Mouse (Mus musculus): ENCODE measurements at regions not wholly inside any gene's neighbourhood (a gene's known extent, or its start where the extent isn't known, plus 50 kb on each side); places are given as distances from the start of the nearest gene placed in this dataset.
"Not testable (repeated sequence)": the region's sequence is repeated elsewhere in the genome, so short reads cannot be mapped to it uniquely, and the experiment has no call there.

DNA sequence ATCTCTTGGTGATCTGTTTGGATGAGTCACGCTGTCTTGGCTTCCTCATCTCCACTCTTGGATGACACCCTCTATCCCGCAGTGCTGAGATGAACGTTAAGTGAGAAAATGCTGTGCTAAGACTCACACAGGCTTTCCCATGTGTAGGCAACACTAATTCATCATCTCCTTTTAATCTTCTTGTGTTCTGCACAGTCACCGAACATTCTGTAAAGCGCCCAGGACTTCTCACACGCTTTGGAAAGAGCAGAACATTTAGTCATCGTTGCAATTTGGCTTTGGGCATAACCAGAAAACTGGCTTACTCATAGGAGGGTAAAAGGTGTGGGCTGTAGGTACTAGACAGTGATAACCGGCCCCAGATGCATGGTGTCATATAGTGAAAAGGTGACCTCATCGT, 94.9 kb downstream of the Plppr4 start:
- DNase-seq (ENCODE audit: low spot score in 2 of 2), result peak in 1 of 2 experiments; percentile 80

DNA sequence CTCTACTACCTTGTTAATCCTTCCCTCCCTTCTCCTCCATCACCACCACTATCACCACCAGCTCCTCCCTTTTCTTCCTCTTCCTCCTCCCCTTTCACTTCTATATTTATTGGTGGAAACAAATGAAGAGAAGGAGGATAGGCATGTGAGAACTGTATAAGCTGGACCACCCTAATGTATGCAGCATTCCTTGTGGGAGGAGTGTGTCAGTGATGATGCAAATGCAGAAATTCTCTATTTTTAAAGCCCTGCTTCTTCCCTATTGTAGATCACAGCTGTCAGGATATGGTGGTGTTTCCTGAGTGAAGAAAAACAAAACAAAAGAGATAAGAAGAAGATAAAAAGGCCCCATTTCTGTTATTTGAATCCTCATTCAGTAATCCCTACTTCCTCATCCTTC, 112.8 kb downstream of the Plppr4 start:
- DNase-seq (ENCODE audit: low spot score in 2 of 2), result no peak

DNA sequence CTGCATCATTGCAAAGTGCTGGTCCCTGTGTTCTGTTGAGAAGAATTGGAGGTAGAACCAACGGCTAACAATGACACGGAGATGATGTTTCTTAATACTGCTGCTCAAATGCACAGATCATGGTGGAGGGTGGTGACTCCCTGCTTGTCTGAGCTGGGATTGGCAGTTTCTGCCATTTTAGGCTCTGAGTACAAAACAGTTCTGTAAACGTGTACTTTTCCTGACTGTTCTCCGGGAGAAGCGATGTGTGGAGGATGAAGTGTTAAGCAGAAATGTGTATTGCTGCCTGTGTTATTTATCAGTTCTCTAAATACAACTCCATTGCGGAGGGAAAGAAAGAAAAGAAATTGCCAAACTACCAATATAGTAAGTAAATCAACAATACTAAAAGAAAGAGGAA, 118.9 kb downstream of the Plppr4 start:
- DNase-seq (ENCODE audit: low spot score in 2 of 2), result no peak

DNA sequence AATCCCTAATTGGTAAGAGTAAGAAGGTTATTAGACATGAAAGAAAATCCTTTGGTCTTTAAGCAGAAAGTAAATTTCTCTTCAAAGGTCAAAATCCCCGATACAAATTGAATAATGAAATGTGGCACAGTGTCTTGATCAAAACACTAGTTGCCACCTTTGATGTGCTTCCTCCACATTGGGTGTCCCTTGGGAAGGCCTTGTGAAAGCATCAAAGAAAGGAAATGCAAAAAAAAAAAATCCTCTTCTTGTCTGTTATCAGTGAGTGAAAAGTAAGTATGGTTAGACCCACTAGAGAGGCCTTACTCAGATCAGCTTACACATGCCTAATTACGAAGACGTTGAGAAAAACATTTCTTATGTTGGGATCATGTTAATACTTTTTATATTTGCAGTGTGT, 134.1 kb downstream of the Plppr4 start:
- no peak for DNase-seq (ENCODE audit: low spot score in 2 of 2)

DNA sequence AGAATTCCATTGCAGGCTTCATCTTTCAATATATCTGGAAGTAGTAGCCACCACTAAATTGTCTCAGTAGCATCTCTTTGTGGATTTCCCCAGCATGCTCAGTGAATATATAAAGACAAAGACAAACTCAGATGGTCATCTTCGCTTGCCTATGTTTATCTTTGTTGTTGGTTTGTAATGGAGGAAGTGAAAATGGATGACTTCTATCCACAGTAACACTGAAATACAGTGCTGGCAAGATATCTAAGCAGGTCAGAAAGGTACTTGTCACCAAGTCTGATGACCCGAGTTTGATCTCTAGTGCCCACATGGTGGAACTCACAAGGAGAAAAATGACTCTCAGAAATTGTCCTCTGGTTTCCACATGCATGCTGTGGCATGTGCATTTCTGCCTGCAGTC, 135.6 kb downstream of the Plppr4 start:
- DNase-seq (ENCODE audit: low spot score in 2 of 2), result no peak

DNA sequence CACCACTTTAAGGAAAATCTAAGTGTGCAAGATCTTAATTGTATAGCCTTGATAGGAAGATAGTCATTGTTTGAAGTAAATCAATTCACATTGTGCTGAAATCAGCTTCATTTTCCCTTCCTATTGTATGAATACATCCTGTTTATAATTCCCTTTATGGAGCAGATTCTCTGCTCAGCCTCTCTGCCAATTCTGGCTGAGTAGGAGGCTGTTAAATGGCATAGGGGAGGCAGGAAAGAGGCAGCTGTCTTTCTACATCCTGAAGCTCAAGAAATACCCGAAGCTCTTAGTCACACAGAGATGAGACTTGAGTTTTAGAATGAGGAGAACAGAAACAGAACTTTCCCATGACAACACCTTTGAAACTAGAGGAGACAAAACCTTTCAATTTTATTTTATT, 142.7 kb downstream of the Plppr4 start:
- peak in 1 of 2 experiments; percentile 31 for DNase-seq (ENCODE audit: low spot score in 2 of 2)

DNA sequence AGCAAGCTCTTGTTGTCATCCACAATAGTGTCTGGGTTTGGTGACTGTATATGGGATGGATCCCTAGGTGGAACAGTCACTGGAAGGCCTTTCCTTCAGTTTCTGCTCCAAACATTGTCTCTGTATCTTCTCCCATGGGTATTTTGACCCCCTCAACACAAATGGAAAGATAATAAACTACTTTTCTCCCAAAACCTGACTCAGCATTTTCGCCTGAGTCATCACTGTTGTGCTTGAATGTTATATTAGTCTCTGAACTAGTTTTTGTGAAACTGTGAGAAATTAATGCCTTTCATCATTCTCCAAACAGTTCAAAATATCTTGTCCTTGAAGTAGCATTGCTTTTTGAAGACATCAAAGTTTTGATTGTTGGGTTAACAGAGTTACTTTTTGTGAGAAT, 168.8 kb downstream of the Plppr4 start:
- DNase-seq (ENCODE audit: low spot score in 2 of 2), result no peak

DNA sequence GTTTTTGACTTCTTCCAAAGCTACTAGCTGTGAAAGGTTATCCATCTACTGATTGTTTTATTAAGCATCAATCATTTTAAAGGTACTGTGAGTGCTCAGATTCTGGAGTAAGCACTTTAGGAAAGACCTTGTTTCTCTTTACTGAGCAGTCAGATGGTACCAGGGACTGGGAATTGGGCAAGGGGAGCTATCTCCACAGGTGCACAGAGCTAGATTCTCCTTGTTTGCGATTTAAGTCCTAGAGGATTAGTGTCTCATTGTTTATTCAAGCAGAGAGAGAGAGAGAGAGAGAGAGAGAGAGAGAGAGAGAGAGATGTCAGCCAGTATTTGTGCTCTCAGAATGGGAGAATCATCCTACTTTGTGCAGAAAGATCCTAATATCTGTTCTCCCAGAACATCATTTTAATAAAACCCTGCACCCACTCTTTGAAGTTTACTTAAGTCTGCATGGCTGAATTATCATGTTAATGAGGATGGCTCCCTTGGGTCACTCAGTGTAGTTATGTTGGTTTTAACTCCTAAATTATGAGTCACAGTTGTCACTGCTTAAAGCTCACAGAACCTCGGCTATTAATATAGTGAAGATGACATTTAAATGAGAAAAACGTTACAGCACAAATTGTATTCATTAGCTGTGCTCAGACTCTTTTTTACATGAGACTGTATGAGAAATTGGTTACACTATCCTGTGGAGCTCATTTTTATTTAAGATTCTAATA, 171.7 kb downstream of the Plppr4 start:
- no peak for DNase-seq (ENCODE audit: low spot score in 2 of 2)

DNA sequence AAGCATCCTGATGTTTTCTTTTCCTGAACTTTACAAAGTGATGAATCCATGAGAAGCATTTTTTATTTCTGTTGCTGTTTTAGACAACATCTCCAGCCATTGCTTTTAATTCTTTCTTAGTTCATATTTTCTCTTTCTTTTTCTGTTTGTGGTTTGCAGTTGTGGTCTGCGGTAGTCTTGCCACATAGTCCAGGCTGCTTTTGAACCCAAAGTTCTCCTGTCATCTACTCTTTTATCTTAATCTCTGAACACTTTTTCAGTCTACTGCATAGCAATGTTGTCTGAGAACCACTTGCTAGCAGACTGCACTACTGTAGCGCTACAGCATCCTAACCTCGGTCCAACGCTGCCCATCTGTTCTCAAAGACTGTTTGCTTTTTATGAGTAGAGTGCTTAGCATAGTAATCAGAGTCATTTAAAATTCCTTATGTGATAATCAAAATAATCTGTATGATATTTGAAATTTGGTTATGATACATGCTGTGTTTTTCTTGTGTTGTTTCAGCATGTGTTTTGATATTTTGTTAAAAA, 177.0 kb downstream of the Plppr4 start:
- no peak for DNase-seq (ENCODE audit: low spot score in 2 of 2)

DNA sequence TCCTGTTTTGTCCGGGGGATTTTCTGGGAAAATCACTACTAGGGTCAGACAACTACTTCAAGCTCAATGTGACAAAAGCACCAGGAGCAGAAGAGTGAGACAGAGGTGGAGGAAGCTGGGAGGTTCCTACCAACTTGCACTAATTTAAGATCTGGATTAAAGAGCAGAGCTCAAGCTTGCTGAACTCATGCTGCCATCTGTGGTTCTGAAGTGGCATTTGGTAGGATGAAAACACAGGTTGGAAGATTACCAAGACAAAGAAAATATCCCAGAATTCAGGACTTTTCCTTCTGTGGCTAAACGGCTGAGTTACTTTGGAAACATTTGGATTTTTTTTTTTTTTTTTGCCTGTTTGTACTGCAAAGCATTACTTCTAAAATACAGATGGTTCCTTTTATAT, 190.9 kb downstream of the Plppr4 start:
- peak in 1 of 2 experiments; percentile 21 for DNase-seq (ENCODE audit: low spot score in 2 of 2)

DNA sequence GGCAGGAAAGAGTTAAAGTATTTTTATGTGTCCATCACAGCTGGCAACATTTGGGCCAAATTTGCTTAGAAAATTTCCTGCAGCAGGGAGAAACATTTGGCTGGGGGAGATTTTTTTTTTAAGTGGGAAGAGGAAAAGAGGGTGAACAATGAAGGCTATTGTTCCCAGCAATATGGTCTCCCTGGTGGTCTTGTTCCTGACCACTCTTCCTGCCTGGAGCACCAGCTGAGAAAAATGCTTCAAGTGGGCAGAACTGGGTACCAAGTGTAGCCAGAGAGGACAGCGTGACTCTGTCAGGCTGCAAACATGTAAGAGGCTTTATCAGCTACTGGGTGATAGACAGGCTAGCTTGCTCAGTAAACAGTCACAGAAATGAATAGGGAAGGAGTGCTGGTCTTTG, 194.3 kb upstream of the Palmd start:
- no peak for DNase-seq (ENCODE audit: low spot score in 2 of 2)

DNA sequence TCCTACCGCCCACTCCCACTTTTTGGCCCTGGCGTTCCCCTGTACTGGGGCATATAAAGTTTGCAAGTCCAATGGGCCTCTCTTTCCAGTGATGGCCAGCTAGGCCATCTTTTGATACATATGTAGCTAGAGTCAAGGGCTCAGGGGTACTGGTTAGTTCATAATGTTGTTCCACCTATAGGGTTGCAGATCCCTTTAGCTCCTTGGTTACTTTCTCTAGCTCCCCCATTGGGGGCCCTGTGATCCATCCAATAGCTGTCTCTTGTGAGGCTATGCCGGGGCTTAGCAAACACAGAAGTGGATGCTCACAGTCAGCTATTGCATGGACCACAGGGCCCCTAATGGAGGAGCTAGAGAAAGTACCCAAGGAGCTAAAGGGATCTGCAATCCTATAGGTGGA, 191.9 kb upstream of the Palmd start:
- not testable (repeated sequence) for DNase-seq (ENCODE audit: low spot score in 2 of 2)

DNA sequence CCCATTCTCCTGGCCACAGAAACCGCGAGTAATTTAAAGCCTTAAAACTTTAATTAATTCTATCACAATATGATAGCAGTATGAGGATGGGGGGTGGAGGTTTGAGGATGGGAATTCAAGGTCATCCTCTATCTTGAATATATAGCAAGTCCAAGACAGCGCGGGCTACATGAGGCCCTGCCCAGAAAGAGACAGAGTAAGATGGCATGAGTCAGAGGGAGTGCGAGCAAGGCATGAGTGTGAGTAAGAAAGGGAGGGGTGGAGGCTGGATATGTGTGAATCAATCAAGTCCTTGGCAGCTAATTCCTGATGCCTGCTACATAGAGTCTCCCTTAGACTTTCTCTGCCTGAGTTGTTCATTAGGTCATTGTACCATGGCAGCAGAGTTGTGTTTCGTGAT, 186.5 kb upstream of the Palmd start:
- no peak for DNase-seq (ENCODE audit: low spot score in 2 of 2)

DNA sequence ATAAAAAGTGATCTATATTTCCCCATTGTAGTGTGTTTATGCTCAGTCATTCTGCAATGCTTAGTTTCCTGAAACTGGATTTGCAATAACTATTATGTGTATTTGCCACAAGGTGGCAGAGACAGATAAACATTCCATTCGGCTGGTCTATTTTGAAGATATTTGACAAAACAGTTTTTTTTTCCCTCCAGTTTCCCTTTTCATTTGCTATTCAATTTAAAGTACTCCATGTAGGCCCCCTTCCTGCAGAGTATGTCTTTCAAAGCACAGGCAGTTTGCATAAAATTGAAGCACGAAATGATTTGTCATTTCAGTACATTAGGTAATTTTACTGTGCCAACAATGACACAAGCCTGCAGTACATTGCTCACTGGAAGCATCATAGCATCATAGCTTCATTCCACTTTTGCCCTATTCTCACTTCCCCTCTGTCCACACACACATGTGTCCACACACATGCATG, 184.3 kb upstream of the Palmd start:
- DNase-seq (ENCODE audit: low spot score in 2 of 2), result no peak

DNA sequence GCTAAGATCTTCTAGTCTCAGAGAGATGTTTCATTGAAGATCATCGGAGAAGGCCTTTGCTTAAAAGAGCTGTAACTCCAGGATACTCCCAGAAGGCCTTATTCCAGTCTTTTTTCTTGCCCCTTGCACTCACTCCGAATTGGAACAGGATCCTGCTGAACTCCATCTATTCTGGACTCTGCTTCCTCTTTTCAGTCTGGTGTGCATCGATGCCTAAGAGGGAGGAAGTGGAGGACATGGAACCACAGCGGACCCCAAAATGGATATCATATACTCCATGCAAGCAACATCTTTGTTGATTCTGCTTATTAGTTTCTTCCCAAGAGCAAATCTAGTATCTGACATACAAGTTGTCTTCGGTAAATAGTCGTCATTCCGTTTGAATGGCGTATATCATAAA, 183.6 kb upstream of the Palmd start:
- DNase-seq (ENCODE audit: low spot score in 2 of 2), result no peak

DNA sequence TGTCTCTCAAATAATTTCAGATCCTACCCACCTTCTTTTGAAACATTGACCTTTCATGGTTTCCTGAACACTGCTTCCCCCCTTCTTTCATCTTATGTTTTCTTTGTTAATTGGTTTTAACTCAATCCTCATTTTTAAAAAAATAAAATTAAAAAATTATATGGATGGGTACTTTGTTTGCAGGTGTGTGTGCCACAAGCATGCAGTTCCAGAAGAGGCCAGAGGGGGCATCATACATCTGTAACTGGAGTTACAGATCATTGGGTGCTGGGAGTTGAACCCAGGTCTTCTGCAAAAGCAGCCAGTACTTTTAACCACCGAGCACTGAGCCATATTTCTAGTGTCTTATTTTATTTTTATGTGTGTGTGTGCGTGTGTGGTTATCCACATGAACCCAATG, 178.6 kb upstream of the Palmd start:
- no peak for DNase-seq (ENCODE audit: low spot score in 2 of 2)

DNA sequence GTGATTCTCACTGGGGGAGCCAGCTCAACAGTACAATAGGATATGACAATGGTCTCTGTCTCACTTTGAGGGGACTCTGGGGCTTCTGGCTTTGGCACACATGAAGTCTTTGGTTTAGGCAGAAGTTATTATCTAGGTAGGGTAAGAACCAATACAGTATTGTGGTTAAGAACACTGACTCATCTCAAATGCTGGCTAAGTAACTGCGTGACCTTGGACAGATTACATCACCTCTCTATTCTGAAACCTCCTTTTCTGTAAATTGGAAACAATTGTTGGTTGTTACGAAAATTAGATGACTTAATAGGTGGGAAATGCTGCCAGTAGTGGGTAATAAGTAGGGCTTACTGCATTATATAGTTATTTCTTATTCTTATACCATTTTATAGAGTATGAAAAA, 171.0 kb upstream of the Palmd start:
- DNase-seq (ENCODE audit: low spot score in 2 of 2), result no peak

DNA sequence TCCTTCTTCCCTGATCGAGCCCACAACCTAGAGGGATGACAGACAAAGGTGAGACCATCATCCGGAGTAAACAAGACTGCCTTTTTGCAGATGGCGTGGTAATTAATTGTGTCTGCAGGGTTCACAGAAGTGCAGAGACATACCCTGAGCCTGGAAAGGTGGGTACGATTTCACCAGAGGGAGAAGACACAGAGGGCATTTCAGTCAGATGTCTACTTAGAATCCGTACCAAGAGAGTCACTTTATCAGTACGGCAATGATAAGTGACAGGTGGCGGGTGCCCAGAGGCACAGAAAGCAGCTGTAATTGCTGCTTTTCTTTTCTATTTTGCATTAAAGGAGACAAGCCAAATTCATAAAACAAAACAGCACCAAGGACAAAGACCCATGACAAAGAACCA, 169.9 kb upstream of the Palmd start:
- no peak for DNase-seq (ENCODE audit: low spot score in 2 of 2)

DNA sequence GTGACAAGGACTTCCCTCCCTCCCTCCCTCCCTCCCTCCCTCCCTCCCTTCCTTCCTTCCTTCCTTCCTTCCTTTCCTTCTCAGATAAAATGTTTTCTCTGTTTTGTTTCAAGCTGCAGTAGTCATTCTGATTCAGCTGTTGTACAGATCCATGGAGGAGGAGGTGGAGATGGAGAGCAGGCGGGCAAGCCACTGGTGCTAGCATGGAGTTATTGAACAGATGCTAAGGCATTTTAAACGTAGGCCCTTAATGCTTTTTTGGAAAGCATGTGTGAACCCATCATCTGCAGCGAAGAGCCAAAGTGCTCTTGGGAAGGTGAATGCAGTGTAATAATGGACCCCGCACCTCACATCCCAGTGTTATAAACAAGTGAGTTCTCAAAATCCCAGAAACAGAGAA, 164.1 kb upstream of the Palmd start:
- peak in 1 of 2 experiments; percentile 17 for DNase-seq (ENCODE audit: low spot score in 2 of 2)

DNA sequence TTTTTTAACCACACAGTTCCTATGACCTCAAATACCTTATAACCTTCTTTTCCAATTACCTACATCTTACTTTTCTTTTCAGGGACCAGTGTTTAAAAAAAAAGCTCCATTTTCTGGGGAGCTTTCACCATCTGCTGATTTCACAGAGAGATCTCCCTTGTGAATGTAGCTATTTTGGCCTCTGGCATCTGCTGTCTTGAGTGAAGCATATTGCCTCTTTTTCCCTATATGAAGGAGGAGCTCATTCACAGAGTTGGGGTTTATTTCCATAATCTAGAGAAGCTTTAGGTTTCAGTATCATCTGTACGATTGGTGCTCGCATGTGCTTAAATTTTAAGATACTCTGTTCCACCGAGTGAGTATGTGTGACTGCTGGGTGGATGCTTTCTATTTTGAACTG, 153.4 kb upstream of the Palmd start:
- peak in 1 of 2 experiments; percentile 14 for DNase-seq (ENCODE audit: low spot score in 2 of 2)

DNA sequence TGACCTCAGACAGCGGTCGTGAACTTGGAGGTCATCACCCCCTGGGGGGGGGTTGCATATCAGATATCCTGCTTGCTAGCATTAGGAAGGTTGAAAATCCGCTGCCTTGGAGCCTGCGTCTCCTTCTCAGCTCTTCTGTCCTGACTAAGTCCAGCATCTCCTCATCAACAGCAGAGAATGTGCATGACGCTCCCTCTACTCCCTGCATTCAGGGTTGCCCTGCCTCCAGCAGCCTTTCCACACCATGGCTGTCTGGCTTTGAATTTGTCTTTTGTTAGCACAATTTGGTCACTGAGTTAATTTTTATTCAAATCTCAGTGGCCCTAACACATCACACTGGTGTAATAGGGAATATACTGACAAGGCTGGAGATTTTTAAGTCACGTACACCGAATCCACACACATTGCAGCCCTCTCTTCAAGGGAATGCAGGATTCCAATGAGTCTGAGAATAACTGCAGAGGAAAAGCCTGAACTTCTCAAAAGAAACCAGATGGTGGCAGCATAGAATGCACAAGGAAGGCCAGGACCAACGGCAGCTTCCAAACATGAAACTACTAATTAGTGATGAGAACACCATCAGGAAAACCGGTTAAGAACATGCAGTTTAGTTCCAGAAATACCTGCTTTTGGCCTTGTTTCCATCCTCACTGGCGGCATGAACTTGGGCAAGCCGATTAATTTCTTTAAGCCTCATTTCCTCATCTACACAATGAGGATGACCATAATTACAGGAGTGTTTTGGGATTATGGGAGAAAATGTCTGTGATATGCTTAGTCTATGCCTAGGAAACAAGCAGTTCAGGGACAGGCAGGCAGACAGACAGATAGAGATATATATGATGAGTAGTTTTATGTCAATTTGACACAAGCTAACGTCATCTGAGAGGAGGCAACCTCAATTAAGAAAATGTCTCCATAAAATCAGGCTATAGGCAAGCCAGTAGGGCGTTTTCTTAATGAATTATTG, 151.6 kb upstream of the Palmd start:
- DNase-seq (ENCODE audit: low spot score in 2 of 2), result peak; percentile 6 to 40

DNA sequence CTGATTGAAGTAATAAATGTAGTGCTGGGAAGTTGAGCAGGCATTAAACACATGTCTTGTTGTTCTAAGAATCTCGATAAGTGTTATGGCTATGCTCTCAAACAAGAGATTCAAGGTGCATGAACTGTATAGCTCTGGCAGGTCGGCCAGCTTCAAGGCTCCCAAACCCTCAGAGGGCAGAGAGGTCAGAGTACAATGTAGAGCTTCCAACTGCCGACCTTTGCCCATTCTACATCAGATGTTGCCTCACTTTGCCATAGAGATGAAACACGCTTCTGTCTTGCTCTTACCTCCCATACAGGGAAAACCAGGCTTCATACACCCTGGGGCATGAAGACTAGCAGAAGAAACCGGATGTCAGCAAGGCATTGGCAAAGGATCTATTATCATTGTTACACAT, 150.8 kb upstream of the Palmd start:
- DNase-seq (ENCODE audit: low spot score in 2 of 2), result no peak
